Mouse (Mus musculus): ENCODE results near the gene Stambpl1. TPM values are rescaled to one million over a fixed set of nuclear protein-coding genes. Genes with fewer than 3 reads are reported as not detected.

Stambpl1 gene
- polyA plus RNA-seq, 1 experiment from 2014 or later = 8.5 TPM

- Histone ChIP-seq H3K9me3 (no peaks in the 10 kb centered on the region), H3K9ac (no peak overlapping the region), H3K4me3 (no peak overlapping the region), H3K4me1 (peaks cover 1% of the 10 kb centered on the region; the same call in 1 of the 2 replicates), H3K4me2 (replicated peaks) (no peak overlapping the region), H3K27ac (no peak overlapping the region), H3K27me3 (no peaks in the 10 kb centered on the region), H3K36me3 (no peaks in the 10 kb centered on the region)
- ATAC-seq (ENCODE audit: insufficient number of reproducible peaks, insufficient read depth, low FRiP score, low TSS enrichment) = no peak
- 90% methylated on average over 4 of the region's 4 CpGs for WGBS
These were observed 12.9 kb upstream of the Stambpl1 start for GRCm38 (mm10) chr19:34179136-34179535.

DNA sequence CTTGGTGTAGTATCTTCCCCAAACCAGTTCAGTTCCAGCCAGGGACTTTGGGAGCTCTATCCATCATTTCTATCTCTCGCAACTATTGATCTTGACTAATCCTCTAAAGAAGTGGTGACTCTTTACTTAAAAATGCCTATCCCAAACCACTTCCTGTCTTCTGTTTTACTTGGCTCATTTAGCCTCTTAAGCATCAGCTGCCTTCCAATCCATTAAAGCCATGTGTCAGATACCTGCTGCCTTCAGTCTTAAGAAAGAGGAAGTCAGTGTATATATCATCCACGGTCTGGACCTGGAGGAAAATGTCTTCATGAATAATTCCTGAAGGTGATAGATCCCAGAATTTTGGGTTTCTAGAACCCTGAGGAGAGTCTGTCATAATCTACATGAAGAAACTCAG, 11.7 kb upstream of the Stambpl1 start:
- no peaks in the 10 kb centered on the region for H3K36me3 ChIP-seq
- H3K9me3 ChIP-seq = no peaks in the 10 kb centered on the region
- H3K27ac ChIP-seq = no peak overlapping the region
- no peak overlapping the region for H3K9ac ChIP-seq
- no peak for ATAC-seq (ENCODE audit: insufficient number of reproducible peaks, insufficient read depth, low FRiP score, low TSS enrichment)
- H3K27me3 ChIP-seq = no peaks in the 10 kb centered on the region
- 83% methylated on average over 2 of the region's 2 CpGs for WGBS
- no peak overlapping the region for H3K4me3 ChIP-seq
- H3K4me2 ChIP-seq (replicated peaks) = no peak overlapping the region
- no peaks in the 10 kb centered on the region for H3K4me1 ChIP-seq

GRCm38 (mm10) chr19:34181234-34181633, 10.8 kb upstream of the Stambpl1 start:
- 77% methylated on average over 3 of the region's 3 CpGs for WGBS

DNA sequence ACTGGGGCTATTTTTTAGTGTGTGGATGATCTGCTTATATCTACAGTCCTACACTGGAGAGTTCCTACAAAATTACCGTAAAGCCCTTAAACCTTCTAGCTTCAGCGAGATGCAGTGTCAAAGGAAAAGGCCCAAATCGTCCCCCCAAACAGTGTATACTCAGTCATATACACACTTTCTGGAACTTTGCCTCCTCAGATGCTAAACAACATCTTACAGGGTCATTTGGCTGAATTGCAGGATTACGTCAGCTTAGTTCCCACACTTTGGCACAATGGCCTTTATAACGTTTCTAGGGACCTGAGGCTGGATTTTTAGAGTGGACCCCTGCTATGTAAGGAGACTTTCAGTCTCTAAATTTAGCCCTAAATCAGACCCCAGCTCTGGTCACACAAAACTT, 9.5 kb upstream of the Stambpl1 start:
- Histone ChIP-seq H3K4me1 (no peaks in the 10 kb centered on the region), H3K27ac (no peak overlapping the region), H3K4me2 (replicated peaks) (no peak overlapping the region), H3K9me3 (no peaks in the 10 kb centered on the region), H3K36me3 (no peaks in the 10 kb centered on the region), H3K27me3 (no peaks in the 10 kb centered on the region), H3K4me3 (no peak overlapping the region), H3K9ac (no peak overlapping the region)
- 77% methylated on average over 5 of the region's 5 CpGs for WGBS
- no peak for ATAC-seq (ENCODE audit: insufficient number of reproducible peaks, insufficient read depth, low FRiP score, low TSS enrichment)

More at GRCm38 (mm10) chr19:34181234-34181633, 10.8 kb upstream of the Stambpl1 start:
- Histone ChIP-seq H3K4me1 (no peaks in the 10 kb centered on the region), H3K4me2 (replicated peaks) (no peak overlapping the region), H3K4me3 (no peak overlapping the region), H3K27ac (no peak overlapping the region), H3K9me3 (no peaks in the 10 kb centered on the region), H3K36me3 (no peaks in the 10 kb centered on the region), H3K9ac (no peak overlapping the region), H3K27me3 (no peaks in the 10 kb centered on the region)
- no peak for ATAC-seq (ENCODE audit: insufficient number of reproducible peaks, insufficient read depth, low FRiP score, low TSS enrichment)

DNA sequence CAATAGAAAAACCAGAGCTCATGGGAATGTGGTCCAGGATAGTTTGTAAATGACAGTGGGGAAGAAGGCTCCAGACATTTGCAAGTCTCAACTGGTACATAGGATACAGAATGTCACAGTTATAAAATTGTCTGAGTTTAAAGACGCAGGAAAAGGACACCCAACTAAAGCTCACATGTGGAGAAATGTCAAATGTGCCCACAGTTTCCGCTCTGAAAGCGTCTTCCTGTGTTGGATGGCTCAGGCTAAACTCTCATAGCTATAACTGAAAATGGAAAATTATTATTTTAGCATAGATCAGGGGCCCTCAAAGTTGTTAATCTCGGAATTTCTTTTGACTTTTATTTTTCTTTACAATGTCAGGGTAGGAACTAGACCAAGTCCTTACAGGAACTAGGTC, 5.2 kb upstream of the Stambpl1 start:
- ATAC-seq (ENCODE audit: insufficient number of reproducible peaks, insufficient read depth, low FRiP score, low TSS enrichment) = no peak
- 89% methylated on average over 4 of the region's 4 CpGs for WGBS
- Histone ChIP-seq H3K9me3 (no peaks in the 10 kb centered on the region), H3K27ac (no peak overlapping the region), H3K4me2 (replicated peaks) (no peak overlapping the region), H3K27me3 (0 out of 2 replicates have a peak, but pooled peaks cover 6% of the 10 kb centered on the region), H3K4me3 (no peak overlapping the region), H3K4me1 (no peaks in the 10 kb centered on the region), H3K9ac (no peak overlapping the region), H3K36me3 (no peaks in the 10 kb centered on the region)

DNA sequence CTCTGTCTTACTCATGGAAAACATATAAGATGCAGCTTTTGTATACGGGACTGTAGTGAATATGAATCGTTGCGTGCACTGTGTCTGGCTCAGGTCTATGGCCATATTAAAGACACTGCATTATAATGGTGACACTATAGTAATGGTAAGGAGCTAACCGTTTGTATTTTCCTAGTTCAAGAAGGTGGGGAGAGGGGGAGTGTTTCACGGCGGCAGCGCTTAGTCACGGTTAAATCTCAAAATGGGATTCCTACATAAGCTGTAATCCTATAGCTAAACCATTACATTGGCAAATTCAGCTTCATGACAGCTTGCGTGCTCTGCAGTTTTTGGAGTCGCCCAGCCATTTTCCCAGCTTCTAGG, 403 bp upstream of the Stambpl1 start:
- peak; percentile 53; the same call in 1 of the 2 replicates for ATAC-seq (ENCODE audit: insufficient number of reproducible peaks, insufficient read depth, low FRiP score, low TSS enrichment)
- 15% methylated on average over 10 of the region's 10 CpGs for WGBS
- Histone ChIP-seq H3K27me3 (0 out of 2 replicates have a peak, but pooled peaks cover 6% of the 10 kb centered on the region), H3K4me3 (peak overlapping the region; percentile 57), H3K4me1 (0 out of 2 replicates have a peak, but pooled peaks cover 7% of the 10 kb centered on the region), H3K27ac (no peak overlapping the region; the same call in 1 of the 2 replicates), H3K9me3 (no peaks in the 10 kb centered on the region), H3K4me2 (replicated peaks) (peak overlapping the region; percentile 82), H3K36me3 (no peaks in the 10 kb centered on the region), H3K9ac (peak overlapping the region; percentile 55; the same call in 1 of the 2 replicates)

DNA sequence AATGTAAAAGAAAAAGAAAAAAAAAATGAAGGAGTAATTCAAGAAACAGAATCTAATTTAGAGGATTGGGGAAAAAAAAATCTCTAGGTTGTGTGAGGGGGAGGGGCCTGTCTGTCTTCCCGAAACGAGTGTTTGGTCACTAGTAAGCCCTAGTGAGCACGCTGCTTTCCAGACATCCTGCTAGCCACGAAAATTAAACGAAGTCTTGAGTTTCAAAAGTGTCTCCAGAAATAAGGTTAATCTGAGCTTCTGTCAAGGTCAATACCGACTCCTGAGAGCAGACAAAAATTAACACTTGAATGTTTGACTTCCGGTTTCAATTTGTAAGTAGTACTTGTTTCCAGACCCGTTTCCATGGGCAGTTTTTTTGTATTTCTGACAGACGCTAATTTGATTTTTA, 1.1 kb downstream of the Stambpl1 start:
- no peaks in the 10 kb centered on the region for H3K9me3 ChIP-seq
- WGBS = 3% methylated on average over 9 of the region's 9 CpGs
- no peak overlapping the region for H3K27ac ChIP-seq
- 0 out of 2 replicates have a peak, but pooled peaks cover 7% of the 10 kb centered on the region for H3K4me1 ChIP-seq
- peak overlapping the region; percentile 57 for H3K4me3 ChIP-seq
- no peak overlapping the region for H3K9ac ChIP-seq
- ATAC-seq (ENCODE audit: insufficient number of reproducible peaks, insufficient read depth, low FRiP score, low TSS enrichment) = no peak
- H3K36me3 ChIP-seq = no peaks in the 10 kb centered on the region
- peak overlapping the region; percentile 82 for H3K4me2 ChIP-seq (replicated peaks)
- H3K27me3 ChIP-seq = 0 out of 2 replicates have a peak, but pooled peaks cover 6% of the 10 kb centered on the region

GRCm38 (mm10) chr19:34193683-34194082, 1.7 kb downstream of the Stambpl1 start:
- H3K4me3 ChIP-seq = peak overlapping the region; percentile 57

DNA sequence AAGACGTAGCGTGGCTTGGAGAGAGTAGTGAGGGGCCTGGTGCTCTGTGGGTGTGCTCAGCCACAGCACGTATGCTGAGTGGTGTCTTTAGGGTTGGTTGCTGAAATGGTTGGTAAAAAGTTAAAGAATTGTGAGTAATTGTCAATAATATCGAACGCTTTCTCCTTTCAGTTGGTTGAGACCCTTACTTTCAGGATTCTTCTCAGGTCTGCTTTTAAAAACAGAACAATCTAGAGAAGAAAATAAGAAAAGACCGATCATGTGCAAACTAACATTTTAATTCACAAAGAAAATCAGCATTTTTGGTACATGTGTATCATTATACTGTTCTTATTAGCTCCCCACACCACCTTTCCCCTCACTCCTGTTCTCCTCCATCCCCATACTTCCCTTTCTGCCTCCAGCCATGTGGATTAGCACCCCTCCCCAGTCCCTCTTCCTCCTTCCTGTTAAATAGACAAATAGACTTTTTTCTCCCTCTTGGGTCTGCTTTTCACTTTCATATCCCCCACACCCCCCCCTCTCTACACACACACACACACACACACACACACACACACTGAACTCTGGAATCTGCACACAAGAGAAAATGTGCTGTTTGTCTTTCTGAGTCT, 2.2 kb downstream of the Stambpl1 start:
- no peaks in the 10 kb centered on the region for H3K36me3 ChIP-seq
- peak overlapping the region; percentile 82 for H3K4me2 ChIP-seq (replicated peaks)

More at GRCm38 (mm10) chr19:34193683-34194082, 1.7 kb downstream of the Stambpl1 start:
- 33% methylated on average over 9 of the region's 9 CpGs for WGBS
- Histone ChIP-seq H3K27me3 (0 out of 2 replicates have a peak, but pooled peaks cover 6% of the 10 kb centered on the region), H3K4me2 (replicated peaks) (peak overlapping the region; percentile 82), H3K9ac (no peak overlapping the region), H3K9me3 (no peaks in the 10 kb centered on the region), H3K27ac (no peak overlapping the region), H3K4me1 (0 out of 2 replicates have a peak, but pooled peaks cover 7% of the 10 kb centered on the region), H3K36me3 (no peaks in the 10 kb centered on the region)
- ATAC-seq (ENCODE audit: insufficient number of reproducible peaks, insufficient read depth, low FRiP score, low TSS enrichment) = no peak

GRCm38 (mm10) chr19:34195031-34195430, 3.0 kb downstream of the Stambpl1 start:
- H3K27me3 ChIP-seq = 0 out of 2 replicates have a peak, but pooled peaks cover 3% of the 10 kb centered on the region
- ATAC-seq (ENCODE audit: insufficient number of reproducible peaks, insufficient read depth, low FRiP score, low TSS enrichment) = no peak
- H3K27ac ChIP-seq = no peak overlapping the region
- H3K4me1 ChIP-seq = 0 out of 2 replicates have a peak, but pooled peaks cover 7% of the 10 kb centered on the region
- H3K4me3 ChIP-seq = no peak overlapping the region
- 20% methylated on average over 2 of the region's 2 CpGs for WGBS
- no peak overlapping the region for H3K4me2 ChIP-seq (replicated peaks)
- H3K36me3 ChIP-seq = no peaks in the 10 kb centered on the region
- no peaks in the 10 kb centered on the region for H3K9me3 ChIP-seq
- no peak overlapping the region for H3K9ac ChIP-seq

More for the DNA sequence above, 2.2 kb downstream of the Stambpl1 start:
- Histone ChIP-seq H3K27ac (no peak overlapping the region), H3K9me3 (no peaks in the 10 kb centered on the region), H3K27me3 (0 out of 2 replicates have a peak, but pooled peaks cover 6% of the 10 kb centered on the region), H3K9ac (no peak overlapping the region), H3K4me3 (no peak overlapping the region), H3K4me1 (0 out of 2 replicates have a peak, but pooled peaks cover 7% of the 10 kb centered on the region)
- no peak for ATAC-seq (ENCODE audit: insufficient number of reproducible peaks, insufficient read depth, low FRiP score, low TSS enrichment)
- WGBS = 69% methylated on average over 6 of the region's 6 CpGs

GRCm38 (mm10) chr19:34198066-34198465, 6.0 kb downstream of the Stambpl1 start:
- Histone ChIP-seq H3K4me1 (0 out of 2 replicates have a peak, but pooled peaks cover 7% of the 10 kb centered on the region), H3K27ac (no peak overlapping the region), H3K4me3 (no peak overlapping the region), H3K4me2 (replicated peaks) (no peak overlapping the region), H3K36me3 (no peaks in the 10 kb centered on the region), H3K9ac (no peak overlapping the region), H3K27me3 (no peaks in the 10 kb centered on the region), H3K9me3 (no peaks in the 10 kb centered on the region)
- no peak for ATAC-seq (ENCODE audit: insufficient number of reproducible peaks, insufficient read depth, low FRiP score, low TSS enrichment)
- 100% methylated on average over 1 of the region's 1 CpGs for WGBS

- ATAC-seq (ENCODE audit: insufficient number of reproducible peaks, insufficient read depth, low FRiP score, low TSS enrichment) = no peak
These were observed 6.9 kb downstream of the Stambpl1 start for GRCm38 (mm10) chr19:34198901-34199300.

More at GRCm38 (mm10) chr19:34198901-34199300, 6.9 kb downstream of the Stambpl1 start:
- no peak overlapping the region for H3K9ac ChIP-seq
- no peak overlapping the region for H3K27ac ChIP-seq
- no peaks in the 10 kb centered on the region for H3K36me3 ChIP-seq
- H3K27me3 ChIP-seq = no peaks in the 10 kb centered on the region
- no peaks in the 10 kb centered on the region for H3K9me3 ChIP-seq
- no peak overlapping the region for H3K4me3 ChIP-seq
- H3K4me2 ChIP-seq (replicated peaks) = no peak overlapping the region
- WGBS = 81% methylated on average over 4 of the region's 4 CpGs
- H3K4me1 ChIP-seq = 0 out of 2 replicates have a peak, but pooled peaks cover 7% of the 10 kb centered on the region
